Mouse (Mus musculus): ENCODE data around the gene Brdt. TPM values are rescaled to one million over a fixed set of nuclear protein-coding genes. Genes with fewer than 3 reads are reported as not detected.

Brdt gene
- polyA plus RNA-seq, 1 experiment = not detected

DNA sequence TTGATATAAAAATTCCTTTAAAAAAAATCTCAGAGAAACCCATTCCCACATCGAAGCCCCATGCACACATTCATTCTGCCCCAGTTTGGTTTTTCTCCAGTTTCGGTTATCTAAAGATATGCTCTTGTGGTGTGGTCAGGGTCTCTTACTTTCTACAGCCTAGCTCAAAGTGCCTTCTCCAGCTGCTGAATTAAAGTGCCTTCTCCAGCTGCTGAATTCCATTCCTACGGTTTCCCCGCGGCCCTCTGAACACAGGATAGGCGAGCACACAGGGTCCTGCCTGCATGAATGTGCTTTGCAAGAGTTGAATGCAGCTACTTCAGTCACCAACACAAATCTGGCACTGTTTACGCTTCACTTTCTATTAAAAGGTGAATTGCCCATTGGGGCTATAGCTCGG, 41.0 kb upstream of the Brdt start:
- Histone ChIP-seq H3K4me3 (replicated peaks) (no peak overlapping the region), H3K36me3 (ENCODE audit: control insufficient read depth) (no peaks in the 10 kb centered on the region), H3K27me3 (ENCODE audit: control insufficient read depth) (peaks cover 27% of the 10 kb centered on the region), H3K9me3 (ENCODE audit: control insufficient read depth, low read length) (no peaks in the 10 kb centered on the region), H3K4me1 (ENCODE audit: control insufficient read depth) (peaks cover 23% of the 10 kb centered on the region)
- TF ChIP-seq TAL1 (IDR thresholded peaks at IDR 0.05; ENCODE audit: low read length) = no peak
- no peak for TF ChIP-seq GATA1 (IDR thresholded peaks at IDR 0.05; ENCODE audit: low read length)

GRCm38 (mm10) chr5:107294041-107294440, 36.9 kb upstream of the Brdt start:
- H3K4me3 ChIP-seq (replicated peaks) = no peak overlapping the region
- H3K9me3 ChIP-seq (ENCODE audit: control insufficient read depth, low read length) = no peaks in the 10 kb centered on the region
- TF ChIP-seq TAL1 (IDR thresholded peaks at IDR 0.05; ENCODE audit: low read length) (no peak), GATA1 (IDR thresholded peaks at IDR 0.05; ENCODE audit: low read length) (no peak)
- peaks cover 19% of the 10 kb centered on the region for H3K27me3 ChIP-seq (ENCODE audit: control insufficient read depth)
- peaks cover 7% of the 10 kb centered on the region for H3K4me1 ChIP-seq (ENCODE audit: control insufficient read depth)
- no peaks in the 10 kb centered on the region for H3K36me3 ChIP-seq (ENCODE audit: control insufficient read depth)

DNA sequence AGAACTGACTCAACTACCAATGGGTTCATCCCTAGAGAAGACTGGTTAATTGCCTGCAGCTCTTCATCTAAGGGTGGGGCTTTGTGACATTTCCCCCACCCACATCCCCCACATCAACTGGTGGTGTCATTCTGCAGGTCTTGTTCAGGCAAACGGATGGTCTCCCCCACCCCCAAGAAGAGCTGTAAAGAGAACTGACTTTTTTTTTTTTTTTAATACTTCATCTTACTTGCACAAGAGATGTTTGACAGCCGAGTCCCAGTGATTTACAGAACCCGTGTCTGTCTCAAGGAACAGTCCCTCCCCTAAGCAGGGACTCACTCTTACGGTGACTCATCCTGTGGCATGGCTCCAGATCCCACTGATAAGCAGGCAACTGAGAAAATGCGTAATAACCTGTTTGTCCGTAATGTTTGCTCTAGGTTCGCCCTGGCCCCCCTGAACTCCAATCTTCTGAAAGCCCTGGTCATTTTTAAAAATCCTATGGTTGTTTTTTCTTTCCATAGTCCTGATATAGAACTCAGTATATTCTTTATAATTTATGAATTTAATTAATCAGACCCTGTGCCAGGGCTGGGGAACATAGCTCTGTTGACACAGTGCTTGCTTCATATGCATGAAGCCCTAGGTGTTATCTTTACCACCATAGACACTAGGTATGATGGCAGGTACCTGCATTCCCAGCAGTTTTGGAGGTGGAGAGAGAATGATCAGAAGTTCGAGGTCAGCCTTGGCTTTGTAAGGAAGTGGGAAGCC, 35.7 kb upstream of the Brdt start:
- Histone ChIP-seq H3K4me1 (ENCODE audit: control insufficient read depth) (no peaks in the 10 kb centered on the region), H3K27me3 (ENCODE audit: control insufficient read depth) (peaks cover 7% of the 10 kb centered on the region), H3K4me3 (replicated peaks) (no peak overlapping the region), H3K36me3 (ENCODE audit: control insufficient read depth) (no peaks in the 10 kb centered on the region), H3K9me3 (ENCODE audit: control insufficient read depth, low read length) (no peaks in the 10 kb centered on the region)
- TF ChIP-seq TAL1 (IDR thresholded peaks at IDR 0.05; ENCODE audit: low read length) (no peak), GATA1 (IDR thresholded peaks at IDR 0.05; ENCODE audit: low read length) (no peak)

DNA sequence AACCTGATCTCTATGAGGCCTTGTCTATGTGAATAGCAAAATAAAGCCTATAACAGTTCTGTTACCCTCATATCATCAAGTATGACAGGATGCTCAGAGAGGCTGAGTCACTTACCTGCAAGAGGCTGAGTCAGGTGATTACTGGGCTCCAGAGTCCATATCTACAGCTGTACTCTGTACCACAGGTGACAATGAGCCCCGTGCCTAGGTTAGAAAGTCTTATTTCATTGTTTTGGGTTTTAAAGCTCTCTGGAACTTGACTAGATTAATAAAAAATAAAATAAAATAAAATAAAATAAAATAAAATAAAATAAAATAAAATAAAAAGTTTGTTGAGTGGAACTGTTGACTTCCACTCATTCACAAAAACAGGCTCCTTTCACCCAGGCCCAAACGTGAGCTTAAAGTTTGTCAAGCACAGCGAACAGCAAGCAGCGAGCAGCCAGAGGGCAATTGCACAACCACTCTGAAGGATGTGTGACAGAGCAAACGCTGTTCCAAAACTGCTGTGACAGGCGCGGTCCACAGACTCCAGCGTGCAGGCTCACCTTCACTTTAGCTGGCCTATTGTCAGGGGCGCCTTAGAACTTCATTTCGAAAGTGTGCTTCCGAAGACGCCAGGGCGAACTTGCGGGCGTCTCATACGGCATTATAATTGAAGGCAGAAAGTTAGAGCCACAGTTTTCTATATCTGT, 35.0 kb upstream of the Brdt start:
- Histone ChIP-seq H3K4me1 (ENCODE audit: control insufficient read depth) (no peaks in the 10 kb centered on the region), H3K27me3 (ENCODE audit: control insufficient read depth) (peaks cover 4% of the 10 kb centered on the region), H3K4me3 (replicated peaks) (no peak overlapping the region), H3K9me3 (ENCODE audit: control insufficient read depth, low read length) (no peaks in the 10 kb centered on the region), H3K36me3 (ENCODE audit: control insufficient read depth) (no peaks in the 10 kb centered on the region)
- no peak for TF ChIP-seq TAL1 (IDR thresholded peaks at IDR 0.05; ENCODE audit: low read length)
- TF ChIP-seq GATA1 (IDR thresholded peaks at IDR 0.05; ENCODE audit: low read length) = no peak

- Histone ChIP-seq H3K27me3 (ENCODE audit: control insufficient read depth) (peaks cover under 1% of the 10 kb centered on the region), H3K4me3 (replicated peaks) (no peak overlapping the region), H3K4me1 (ENCODE audit: control insufficient read depth) (no peaks in the 10 kb centered on the region), H3K36me3 (ENCODE audit: control insufficient read depth) (no peaks in the 10 kb centered on the region), H3K9me3 (ENCODE audit: control insufficient read depth, low read length) (no peaks in the 10 kb centered on the region)
- no peak for TF ChIP-seq GATA1 (IDR thresholded peaks at IDR 0.05; ENCODE audit: low read length)
- TF ChIP-seq TAL1 (IDR thresholded peaks at IDR 0.05; ENCODE audit: low read length) = no peak
These were observed 34.2 kb upstream of the Brdt start for GRCm38 (mm10) chr5:107296512-107297322.

DNA sequence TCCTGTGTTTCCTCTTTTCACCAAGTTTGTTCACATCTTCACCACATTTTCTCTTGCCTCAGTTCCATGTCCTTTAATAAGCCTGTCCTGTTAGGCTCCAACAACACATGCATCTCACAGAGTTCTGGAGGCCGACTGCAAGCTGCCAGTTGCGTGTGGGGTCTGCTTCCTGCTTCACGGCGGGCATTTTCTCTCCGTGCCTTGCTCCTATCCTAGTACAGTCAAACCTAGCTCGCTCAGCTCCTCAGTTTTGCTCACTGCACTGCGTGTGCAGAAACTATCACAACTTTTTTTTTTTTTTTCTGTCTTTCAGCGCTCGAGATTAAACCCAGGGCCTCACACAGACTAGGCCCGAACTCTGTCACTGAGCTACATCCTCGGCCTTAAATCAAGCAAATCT, 32.1 kb upstream of the Brdt start:
- TF ChIP-seq GATA1 (IDR thresholded peaks at IDR 0.05; ENCODE audit: low read length) (no peak), TAL1 (IDR thresholded peaks at IDR 0.05; ENCODE audit: low read length) (no peak)
- no peak overlapping the region for H3K4me3 ChIP-seq (replicated peaks)
- no peaks in the 10 kb centered on the region for H3K9me3 ChIP-seq (ENCODE audit: control insufficient read depth, low read length)
- 0 out of 2 replicates have a peak, but pooled peaks cover 3% of the 10 kb centered on the region for H3K27me3 ChIP-seq (ENCODE audit: control insufficient read depth)
- peaks cover 4% of the 10 kb centered on the region for H3K4me1 ChIP-seq (ENCODE audit: control insufficient read depth)
- H3K36me3 ChIP-seq (ENCODE audit: control insufficient read depth) = no peaks in the 10 kb centered on the region

DNA sequence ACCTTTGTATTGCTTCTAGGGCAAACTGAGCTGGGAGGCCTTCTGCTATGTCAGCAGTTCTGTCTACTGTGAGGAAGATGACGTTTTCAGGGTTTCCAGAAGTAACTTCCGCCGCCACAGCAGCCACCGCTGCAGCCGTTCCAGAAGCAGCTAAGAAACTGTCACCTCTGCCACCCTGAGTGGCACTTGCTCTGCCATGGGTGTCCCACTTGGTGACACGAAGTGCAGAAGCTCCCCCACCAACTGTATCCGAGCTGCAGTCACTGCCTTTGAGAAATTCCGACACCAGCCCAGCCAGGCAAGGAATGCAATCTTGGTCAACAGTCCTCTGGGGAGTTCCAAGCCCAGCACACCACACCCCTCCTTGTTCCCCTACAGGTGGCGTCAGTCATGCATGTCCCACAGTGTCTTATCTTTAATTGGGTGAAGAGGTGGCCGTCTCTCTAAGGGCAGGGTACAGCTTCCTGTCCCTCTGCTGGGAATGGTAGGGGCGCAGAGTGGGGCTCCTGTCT, 27.6 kb upstream of the Brdt start:
- 0 out of 2 replicates have a peak, but pooled peaks cover 3% of the 10 kb centered on the region for H3K27me3 ChIP-seq (ENCODE audit: control insufficient read depth)
- TF ChIP-seq GATA1 (IDR thresholded peaks at IDR 0.05; ENCODE audit: low read length) = no peak
- TF ChIP-seq TAL1 (IDR thresholded peaks at IDR 0.05; ENCODE audit: low read length) = no peak
- peaks cover 4% of the 10 kb centered on the region for H3K4me1 ChIP-seq (ENCODE audit: control insufficient read depth)
- H3K9me3 ChIP-seq (ENCODE audit: control insufficient read depth, low read length) = no peaks in the 10 kb centered on the region
- H3K36me3 ChIP-seq (ENCODE audit: control insufficient read depth) = no peaks in the 10 kb centered on the region
- H3K4me3 ChIP-seq (replicated peaks) = no peak overlapping the region

- peaks cover 4% of the 10 kb centered on the region for H3K4me1 ChIP-seq (ENCODE audit: control insufficient read depth)
- H3K27me3 ChIP-seq (ENCODE audit: control insufficient read depth) = 0 out of 2 replicates have a peak, but pooled peaks cover 3% of the 10 kb centered on the region
- H3K36me3 ChIP-seq (ENCODE audit: control insufficient read depth) = no peaks in the 10 kb centered on the region
- no peak for TF ChIP-seq GATA1 (IDR thresholded peaks at IDR 0.05; ENCODE audit: low read length)
- TF ChIP-seq TAL1 (IDR thresholded peaks at IDR 0.05; ENCODE audit: low read length) = no peak
- no peaks in the 10 kb centered on the region for H3K9me3 ChIP-seq (ENCODE audit: control insufficient read depth, low read length)
- no peak overlapping the region for H3K4me3 ChIP-seq (replicated peaks)
These were observed 26.7 kb upstream of the Brdt start for GRCm38 (mm10) chr5:107304117-107304825.
